Mouse (Mus musculus) testis, postnatal 14 days (tissue): ENCODE measurements around the gene Pacrg.

Source experiments
- DNase-seq: peaks from one replicate; pipeline ENCODE4 v3.0.0; 2021; ENCODE audit warnings: low spot score

Pacrg gene

GRCm38 (mm10) chr17:10549825-10550224, 290.3 kb downstream of the Pacrg start:
- no peak for DNase-seq

DNA sequence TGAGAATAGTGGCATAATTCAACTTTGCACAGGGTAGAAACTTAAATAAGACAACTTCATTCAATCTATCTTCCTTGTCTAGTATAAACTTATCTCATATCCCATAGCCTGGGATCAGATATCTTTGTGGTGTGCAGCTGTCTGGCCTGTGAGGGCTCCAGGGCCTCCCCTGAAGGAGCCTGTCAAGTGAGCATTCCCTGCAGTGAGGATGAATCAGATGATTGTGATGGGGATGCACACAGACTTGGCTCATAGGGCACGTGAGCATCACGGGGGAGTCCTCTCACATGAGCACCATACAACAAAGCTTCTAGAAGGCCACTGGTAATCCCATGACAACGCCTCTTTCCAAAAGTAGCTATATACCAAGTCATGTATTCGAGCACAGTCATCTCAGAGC, 291.1 kb downstream of the Pacrg start:
- DNase-seq: no peak

- DNase-seq: no peak
Measured at GRCm38 (mm10) chr17:10540772-10541171, 299.3 kb downstream of the Pacrg start.

- DNase-seq: no peak
Measured at GRCm38 (mm10) chr17:10534206-10534605, 305.9 kb downstream of the Pacrg start.

GRCm38 (mm10) chr17:10533461-10533860, 306.6 kb downstream of the Pacrg start:
- no peak for DNase-seq

DNA sequence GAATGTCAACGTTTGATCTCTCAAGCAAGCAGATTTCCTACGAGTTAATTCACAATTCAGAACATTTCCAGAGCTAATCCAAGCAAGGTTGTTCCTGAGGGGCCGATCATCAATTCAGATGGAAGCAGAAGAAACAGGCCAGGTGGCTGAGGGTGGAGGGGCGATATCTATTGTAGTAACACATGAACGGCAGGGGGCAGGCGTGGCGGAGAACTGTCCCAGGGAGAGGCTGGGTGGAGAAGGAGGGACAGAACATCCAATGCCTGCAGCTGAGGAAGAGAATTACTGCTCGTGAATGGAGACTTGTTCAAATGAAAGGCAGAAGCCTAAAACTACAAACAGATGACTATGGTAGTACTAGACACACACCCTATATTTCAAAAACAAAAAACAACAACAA, 309.1 kb downstream of the Pacrg start:
- no peak for DNase-seq

- DNase-seq: no peak
Measured at GRCm38 (mm10) chr17:10529329-10529955, 310.7 kb downstream of the Pacrg start.

GRCm38 (mm10) chr17:10521282-10521681, 318.8 kb downstream of the Pacrg start:
- no peak for DNase-seq

DNA sequence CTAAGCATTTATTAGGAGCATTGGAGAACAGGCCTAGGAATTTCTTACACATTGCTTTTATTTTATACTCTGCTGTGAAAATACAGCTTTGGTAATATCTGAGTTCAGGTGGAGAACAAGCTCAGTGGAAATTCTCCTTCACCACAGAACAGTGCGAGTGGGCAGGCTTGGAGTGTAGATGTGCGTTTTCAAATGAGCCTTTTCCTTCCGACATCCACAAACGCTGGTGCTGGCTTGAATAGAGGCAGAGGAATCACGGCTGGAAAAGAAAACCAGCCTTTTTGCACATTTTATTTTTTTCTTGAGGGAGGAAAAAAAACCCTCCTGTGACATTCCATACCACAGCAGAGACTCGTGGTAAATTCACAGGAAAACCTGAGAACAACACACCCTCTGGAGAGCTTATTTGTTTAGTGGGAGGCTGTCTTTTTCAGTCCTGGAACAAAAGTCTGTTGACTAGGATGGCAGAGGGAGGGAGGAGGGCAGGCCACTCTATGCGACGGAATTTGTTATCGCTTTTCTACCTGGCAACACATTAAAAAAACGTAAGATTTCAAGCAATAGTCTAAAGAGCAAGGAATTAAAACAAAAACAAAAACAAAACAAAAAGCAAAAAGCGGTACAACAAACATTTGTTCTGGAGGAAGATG, 320.5 kb downstream of the Pacrg start:
- DNase-seq: no peak

DNA sequence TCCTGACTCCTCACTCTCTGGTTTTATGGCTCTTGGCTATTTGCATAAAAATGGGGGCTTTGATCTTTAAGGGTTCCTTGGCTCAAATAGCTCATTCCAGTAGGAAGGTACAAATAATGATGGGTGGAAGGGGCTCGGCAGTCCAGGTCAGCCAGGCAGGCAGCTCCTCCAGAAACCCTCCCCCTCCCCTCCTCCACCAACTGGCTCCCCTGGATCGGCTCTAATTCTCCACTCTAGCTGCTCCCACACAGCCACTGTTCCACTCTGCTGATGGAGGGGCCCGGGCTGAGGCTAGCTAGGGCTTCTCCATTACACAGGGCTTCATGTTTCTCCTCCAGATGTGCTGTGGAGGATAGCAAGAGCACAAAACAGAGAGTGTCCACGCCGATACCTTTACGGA, 325.3 kb downstream of the Pacrg start:
- no peak for DNase-seq

GRCm38 (mm10) chr17:10510913-10511759, 329.0 kb downstream of the Pacrg start:
- no peak for DNase-seq

GRCm38 (mm10) chr17:10510467-10510866, 329.6 kb downstream of the Pacrg start:
- no peak for DNase-seq

DNA sequence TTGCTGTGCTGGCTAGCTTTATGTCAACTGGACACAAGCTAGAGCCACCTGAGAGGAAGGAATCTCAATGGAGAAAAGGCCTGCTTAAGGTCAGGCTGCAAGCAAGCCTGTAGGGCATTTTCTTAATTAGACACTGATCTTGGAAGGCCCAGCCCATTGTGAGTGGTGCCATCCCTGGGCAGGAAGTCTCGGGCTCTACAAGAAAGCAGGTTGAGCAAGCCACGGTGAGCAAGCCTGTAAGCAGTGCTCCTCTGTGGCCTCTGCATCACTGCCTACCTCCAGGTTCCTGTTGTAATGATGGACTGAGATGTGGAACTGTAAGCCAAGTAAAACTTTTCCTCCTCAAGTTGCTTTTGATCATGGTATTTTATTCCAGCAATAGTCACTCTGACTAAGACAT, 332.0 kb downstream of the Pacrg start:
- no peak for DNase-seq

- DNase-seq: no peak
Measured at GRCm38 (mm10) chr17:10507466-10507865, 332.6 kb downstream of the Pacrg start.

DNA sequence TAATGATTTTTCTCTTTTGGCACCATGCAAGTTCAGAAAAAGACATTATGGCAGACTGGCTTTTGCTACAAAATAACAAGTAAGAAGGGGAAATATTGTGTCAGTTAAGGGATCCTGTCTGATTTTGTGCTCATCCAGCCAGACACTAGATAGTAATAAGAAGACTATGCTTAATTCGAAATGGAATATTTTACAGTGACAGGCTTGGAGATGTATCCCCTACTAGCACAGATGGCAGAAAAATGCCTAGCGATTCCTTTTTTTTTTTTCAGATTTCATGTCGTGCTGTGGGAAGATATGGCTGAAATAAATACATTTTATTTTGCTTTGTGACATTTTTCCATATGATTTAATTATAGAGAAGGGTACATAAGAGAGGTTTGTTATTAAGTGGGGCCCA, 333.2 kb downstream of the Pacrg start:
- DNase-seq: no peak

DNA sequence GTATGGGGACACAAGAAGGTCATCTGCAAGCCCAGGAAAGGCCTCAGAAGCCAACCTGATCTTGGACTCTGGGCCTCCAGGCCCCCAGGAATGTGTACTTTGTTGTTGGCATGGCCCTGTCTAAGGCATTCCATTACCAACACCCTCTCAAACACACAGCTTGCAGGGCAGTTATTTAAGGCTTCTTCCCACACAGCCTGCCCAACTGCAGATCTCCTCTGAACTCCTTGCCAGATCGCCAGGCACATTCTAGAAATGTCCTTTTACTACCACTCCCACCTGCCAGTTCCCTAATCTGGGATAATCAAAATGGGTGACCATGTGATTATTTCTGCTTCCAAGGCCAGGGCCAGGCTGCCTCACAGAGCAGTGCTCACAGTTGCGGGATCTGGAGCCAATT, 338.7 kb downstream of the Pacrg start:
- DNase-seq: no peak

DNA sequence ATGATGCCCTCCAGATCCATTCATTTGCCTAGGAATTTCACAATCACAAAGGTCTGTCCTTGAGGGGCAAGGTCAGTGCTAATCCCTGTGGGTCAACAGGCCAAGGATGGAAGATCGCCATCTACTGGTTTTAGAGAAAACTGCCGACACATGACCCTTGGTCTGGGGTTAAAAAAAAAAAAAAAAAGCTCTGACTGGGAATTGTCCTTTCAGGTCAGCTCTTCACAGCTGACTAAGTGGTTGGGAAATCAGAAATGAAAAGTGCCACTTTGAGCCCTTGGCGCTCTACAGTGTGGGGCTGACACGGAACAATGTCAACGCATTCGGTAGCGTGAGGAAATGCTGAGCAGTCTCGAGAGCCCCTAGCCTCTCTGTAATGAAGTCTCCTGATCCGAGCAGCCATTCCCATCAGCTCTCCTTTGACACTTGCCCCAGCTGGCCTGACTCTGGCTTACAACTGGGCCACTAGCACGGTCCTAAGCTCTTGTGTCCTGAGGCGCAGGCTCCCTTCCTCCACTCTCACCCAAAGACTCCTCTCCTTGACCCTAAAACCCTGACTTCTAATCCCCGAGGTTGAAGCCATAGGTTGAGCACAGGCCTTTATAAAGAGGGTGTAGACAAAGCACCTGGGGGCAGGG, 339.2 kb downstream of the Pacrg start:
- no peak for DNase-seq

DNA sequence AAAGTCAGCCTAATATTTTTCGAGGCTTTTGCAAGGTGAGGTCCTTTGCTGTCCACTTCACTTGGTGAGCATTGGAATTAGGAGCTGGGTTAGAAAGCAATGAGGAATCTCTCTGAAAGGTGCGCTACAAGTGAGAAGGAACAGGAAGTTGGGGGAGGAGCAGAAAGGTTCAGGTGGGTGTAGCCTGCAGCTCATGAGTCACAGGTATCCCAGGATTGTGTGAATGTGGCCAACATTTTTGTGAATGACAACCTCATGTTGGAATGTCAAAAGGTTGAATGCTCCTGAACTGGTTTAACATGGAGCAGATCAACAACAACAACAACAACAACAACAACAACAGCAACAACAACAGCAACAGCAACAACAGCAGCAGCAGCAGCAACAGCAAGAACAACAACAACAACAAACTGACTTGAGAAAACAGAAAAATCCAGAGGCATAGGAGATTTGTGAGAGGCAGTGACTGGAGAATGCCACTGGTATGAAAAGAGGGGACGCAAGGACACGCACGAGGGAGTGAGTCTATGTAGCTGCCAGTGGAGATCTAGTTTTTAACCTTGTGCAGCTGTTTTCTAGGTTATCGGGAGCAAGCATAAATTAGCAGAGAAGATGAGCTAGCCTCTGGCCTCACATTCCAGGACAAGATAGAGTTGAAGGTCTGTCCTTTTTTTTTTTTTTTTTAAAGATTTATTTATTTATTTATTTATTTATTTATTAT, 341.0 kb downstream of the Pacrg start:
- no peak for DNase-seq

GRCm38 (mm10) chr17:10497781-10498420, 342.2 kb downstream of the Pacrg start:
- no peak for DNase-seq

DNA sequence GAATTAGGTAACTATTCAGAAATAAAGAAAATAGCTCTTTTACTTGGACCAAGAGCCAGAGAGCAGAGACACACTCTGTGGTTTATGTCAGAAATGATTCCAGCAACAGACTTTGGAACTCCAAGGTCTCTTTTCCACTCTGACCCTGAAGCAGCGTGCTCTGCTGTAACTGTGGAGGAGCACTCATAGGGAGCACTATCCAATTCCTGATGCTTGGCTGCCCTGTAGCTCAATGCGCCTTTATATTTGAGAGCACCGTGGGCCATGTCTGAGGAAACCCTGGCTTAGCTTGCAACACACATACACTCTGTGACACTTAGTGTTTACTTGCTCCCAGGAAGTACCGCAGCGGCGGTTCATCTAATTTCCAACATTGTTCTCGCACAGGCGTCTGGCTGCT, 344.0 kb downstream of the Pacrg start:
- DNase-seq: no peak

DNA sequence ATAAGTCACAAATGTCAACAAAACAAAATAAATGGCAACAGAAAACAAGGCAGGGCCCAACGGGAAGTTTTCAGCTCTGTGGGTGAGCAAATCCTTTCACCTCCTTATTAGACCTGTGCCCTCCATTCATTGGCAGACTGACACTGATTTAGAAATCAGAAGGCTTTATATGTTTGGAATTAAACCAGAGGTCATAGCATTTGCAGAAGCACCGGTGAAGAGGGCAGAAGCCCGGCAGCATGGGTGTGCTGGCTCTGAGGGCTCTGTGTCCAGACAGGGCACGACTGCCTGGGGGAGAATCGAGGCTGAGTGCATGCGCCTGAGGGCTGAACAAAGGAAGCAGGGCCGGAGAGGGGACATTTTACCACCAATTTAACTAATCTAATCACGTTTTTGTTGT, 344.5 kb downstream of the Pacrg start:
- no peak for DNase-seq

DNA sequence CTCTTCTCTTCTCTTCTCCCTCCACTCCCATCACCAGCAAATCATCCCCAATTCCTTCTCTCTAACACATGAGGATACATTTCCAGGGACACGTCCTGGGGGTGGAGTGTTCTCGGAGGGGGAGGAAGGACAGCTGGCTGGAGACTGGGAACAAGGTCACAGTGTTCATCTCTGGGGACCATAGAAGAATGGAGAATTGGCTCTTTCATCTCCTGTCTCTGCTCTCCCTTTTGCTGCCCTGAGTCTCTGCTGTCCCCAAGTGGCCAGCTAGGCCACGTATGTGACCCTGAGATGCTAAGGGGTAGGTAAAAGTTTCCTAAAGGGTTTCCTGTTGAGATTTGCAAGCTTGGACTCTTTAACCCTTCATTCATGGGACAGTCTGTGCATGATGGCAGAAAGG, 347.0 kb downstream of the Pacrg start:
- peak; percentile 61 for DNase-seq
